Mouse (Mus musculus): Measurements from ENCODE around the gene Prmt7.

The Prmt7 gene

DNA sequence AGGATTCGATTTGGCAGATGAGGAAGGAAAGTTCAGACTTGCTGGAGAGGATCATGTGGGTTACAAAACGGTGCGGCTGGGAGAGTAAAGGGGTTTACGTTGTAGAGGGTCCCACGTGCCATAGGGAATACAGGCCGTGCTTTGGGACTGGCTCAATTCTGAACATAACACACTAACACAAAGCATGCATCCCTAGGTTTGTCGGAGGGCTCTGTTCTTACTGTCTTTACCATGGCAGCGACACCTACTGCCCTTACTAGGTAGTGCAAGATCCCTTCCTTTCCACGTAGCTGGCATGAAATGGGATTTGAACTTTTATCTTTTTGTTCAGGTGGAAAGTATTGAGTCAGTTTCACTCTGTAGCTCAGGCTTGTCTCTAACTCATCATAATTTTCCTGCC is 15.9 kb downstream of the Prmt7 start:
- peak; percentile 49 for DNase-seq

- no peak for DNase-seq
Observed at GRCm38 (mm10) chr8:106231536-106231935, 20.8 kb downstream of the Prmt7 start.

DNA sequence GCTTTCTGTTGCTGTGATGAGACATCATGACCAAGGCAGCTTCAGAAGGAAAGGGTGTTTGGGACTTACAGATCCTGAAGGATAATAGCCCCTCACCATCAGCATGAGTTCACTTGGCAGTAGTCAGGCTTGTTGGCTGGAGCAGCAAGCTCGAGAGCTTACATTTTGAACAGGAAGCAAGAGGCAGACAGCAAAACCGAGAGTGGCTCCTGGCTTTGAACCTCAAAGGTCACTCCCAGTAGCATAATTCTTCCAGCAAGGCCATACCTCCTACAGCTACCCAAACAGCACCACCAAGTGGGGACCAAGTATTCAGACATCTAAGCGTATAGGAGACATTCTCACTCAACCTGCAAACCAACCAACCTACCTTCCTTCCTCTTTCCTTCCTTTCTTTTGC is 22.0 kb downstream of the Prmt7 start:
- no peak for DNase-seq

GRCm38 (mm10) chr8:106234567-106235261 is 24.0 kb downstream of the Prmt7 start:
- DNase-seq, result no peak

GRCm38 (mm10) chr8:106237106-106237505 is 26.4 kb downstream of the Prmt7 start:
- no peak for DNase-seq

DNA sequence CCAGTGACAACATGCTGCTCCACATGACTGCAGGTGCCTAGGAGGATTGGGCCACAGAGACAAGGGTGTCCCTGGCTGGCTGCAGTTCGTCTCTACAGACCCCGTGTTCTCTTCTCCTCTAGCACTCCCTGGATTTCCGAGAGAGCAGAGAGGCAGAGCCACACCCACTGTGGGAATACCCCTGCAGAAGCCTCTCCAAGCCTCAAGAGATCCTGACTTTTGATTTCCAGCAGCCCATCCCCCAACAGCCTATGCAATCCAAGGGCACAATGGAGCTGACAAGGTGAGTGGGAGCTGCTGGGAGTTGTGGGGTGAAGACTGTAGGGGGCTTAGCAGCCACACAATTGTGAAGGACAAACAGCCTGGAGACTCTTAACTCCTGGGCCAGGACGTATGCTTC is 39.5 kb downstream of the Prmt7 start:
- DNase-seq, result no peak

DNA sequence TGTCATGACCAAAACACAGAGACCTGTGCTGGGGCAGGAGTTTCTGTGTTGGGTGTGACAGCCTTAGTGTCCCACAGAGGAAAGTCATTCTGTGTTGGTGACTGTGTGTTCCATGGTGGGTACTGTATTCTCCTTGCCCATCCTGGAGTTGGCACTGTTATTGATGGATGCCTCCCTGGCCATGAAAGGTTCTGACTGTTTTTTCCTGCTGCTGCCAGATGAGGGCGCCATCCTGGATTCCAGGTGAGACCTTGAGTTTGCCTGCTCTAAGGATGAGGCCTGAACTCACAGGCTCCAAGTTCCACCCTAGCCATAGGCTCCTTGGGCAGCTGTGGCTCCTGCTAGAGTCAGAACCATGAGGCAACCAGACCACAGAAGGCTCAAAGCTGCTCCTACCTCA is 47.4 kb downstream of the Prmt7 start:
- DNase-seq, result peak; percentile 19

- DNase-seq, result no peak
Observed at GRCm38 (mm10) chr8:106259579-106260255, 49.0 kb downstream of the Prmt7 start.

DNA sequence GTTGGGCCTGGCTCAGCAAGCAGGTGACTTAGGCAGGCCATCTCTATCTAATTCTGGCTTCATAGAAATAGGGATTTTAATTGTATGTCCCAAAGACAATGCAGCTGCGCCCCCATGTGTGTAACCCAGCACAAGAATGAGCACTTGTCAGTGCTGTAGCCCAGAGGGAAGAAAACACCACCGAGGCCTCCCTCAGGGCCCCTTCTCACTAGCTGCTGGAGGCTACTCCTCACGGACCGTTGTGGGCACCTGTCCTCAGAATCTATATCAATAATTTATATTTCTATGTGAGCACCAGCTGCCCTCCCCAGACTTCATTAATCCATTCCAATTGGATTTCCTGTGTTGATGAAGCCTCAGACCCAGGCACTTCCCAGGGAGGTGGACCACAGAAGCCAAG is 50.2 kb downstream of the Prmt7 start:
- no peak for DNase-seq

GRCm38 (mm10) chr8:106262343-106262742 is 51.6 kb downstream of the Prmt7 start:
- no peak for DNase-seq

DNA sequence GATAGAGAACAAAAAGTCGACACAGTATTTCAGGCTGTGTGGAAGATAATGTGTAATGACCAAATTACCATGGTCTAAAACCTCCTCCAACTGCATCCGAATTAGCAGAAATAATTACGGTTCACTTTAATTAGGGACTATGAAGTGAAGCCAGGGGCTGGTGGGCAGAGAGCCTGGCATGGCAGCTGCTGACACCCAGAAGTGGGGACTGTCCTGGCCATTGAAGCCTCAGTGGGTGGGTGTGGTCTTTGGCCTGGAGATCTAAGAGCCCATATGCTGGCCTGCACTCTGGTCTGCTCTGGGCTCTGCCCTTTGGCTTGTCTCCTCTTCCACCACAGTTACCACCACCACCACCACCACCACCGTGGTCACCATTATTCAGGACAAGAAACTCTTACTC is 53.2 kb downstream of the Prmt7 start:
- no peak for DNase-seq

- DNase-seq, result no peak
Observed at GRCm38 (mm10) chr8:106265398-106265797, 54.7 kb downstream of the Prmt7 start.

DNA sequence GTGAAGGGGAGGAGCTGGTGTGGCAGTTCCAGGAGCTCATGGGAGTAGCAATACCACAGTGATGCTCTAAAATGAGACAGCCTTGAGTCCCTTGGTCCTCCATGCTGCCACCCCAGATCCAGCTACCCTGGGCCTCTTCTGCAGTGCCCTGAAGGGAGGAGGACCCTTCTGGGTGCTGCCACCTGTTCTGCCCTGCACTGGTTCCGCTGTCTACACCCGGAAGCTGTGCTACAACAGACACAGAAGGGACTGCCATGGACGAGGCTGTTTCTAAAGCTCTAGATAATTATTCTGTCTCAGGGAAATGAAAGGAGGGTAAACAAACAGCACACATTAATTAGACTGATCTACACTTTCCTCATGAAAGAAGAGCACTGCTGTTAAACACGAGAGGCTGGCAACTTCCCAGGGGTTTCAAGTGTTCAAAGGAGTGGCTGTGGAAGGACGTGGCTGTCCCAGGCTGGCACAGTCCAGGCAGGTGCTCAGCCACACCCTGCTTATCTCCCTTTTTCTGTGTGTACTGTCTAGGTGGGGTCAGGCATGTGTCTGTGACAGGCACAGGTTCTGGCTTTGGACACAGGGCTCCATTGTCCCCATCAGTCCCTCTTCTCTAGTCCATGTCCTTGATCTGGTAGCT is 58.1 kb downstream of the Prmt7 start:
- no peak for DNase-seq

- DNase-seq, result no peak
Observed at GRCm38 (mm10) chr8:106270804-106271203, 60.1 kb downstream of the Prmt7 start.

- DNase-seq, result no peak
Observed at GRCm38 (mm10) chr8:106271378-106271777, 60.6 kb downstream of the Prmt7 start.

- no peak for DNase-seq
Observed at GRCm38 (mm10) chr8:106273468-106273867, 62.7 kb downstream of the Prmt7 start.

- DNase-seq, result no peak
Observed at GRCm38 (mm10) chr8:106276709-106277317, 66.1 kb downstream of the Prmt7 start.

DNA sequence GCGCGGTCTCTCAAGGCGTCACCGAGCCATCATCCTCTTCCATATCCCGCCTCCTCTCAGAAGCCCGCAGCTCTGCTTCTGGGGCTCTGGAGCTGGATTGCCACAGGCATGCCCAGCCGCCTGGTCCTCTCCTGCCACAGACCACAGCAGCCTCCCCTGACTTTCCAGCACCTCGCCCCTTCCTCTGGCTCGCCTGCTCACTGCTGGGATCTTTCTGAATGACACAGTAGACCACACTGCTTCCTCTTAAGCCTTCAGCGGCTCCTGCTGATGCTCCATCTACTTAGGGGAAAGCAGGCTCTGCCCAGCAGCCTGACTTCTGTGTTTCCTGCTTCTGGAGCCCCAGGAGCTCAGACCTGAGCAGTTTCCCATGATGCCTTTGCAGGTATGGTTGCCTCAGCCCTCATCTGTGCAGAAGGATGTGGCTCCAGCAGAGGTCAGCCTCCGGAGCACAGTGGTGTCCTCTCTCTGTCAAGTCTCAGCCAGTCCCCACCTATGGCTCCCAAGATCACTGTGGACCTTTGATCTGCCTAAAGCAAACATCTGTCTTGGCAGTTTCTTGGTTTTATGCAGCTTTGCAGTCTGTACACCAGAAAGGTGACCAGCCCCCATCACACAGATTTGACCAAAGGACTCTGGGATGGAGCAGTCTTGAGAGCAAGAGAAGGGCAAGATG is 67.8 kb downstream of the Prmt7 start:
- no peak for DNase-seq

DNA sequence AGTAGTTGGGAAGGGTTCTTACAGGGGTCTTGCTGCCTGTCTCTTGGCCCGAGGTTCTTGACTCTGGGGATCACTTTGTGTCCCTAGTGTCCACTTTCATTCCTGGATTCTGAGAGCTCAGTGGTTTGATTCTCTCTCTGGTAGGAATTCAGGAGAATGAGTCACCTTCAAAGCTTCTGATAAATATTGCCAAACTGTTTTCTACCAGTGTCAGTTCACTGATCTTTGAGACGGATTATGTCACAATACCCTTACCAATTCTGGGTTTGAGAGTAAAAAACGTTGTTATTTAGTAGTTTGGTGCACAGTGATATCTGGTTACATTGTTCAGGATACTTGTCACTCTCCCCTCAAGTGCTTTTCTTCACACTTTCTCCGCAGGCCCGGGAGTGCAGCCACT is 69.4 kb downstream of the Prmt7 start:
- DNase-seq, result no peak

DNA sequence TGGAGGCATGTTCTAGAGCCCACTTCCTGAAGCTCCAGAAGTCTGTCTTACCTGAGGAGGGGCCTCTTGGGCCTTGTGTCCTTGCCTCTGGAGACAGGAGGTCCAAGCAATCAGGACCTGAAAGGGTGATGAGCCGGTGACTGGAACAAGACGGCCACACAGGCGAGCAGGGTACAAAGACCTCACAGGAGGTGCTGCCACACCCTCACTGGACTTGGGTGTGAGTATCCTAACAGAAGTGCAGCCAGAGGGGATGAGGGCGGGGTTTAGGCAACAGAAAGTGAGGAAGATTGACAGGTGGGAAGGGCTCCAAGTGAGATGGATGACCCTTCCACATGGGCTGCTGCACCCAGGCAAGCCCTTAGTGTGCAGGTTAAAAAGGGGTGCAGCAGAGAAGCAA is 70.1 kb downstream of the Prmt7 start:
- DNase-seq, result no peak

GRCm38 (mm10) chr8:106287445-106287844 is 76.7 kb downstream of the Prmt7 start:
- DNase-seq, result no peak

- no peak for DNase-seq
Observed at GRCm38 (mm10) chr8:106288732-106289131, 78.0 kb downstream of the Prmt7 start.

DNA sequence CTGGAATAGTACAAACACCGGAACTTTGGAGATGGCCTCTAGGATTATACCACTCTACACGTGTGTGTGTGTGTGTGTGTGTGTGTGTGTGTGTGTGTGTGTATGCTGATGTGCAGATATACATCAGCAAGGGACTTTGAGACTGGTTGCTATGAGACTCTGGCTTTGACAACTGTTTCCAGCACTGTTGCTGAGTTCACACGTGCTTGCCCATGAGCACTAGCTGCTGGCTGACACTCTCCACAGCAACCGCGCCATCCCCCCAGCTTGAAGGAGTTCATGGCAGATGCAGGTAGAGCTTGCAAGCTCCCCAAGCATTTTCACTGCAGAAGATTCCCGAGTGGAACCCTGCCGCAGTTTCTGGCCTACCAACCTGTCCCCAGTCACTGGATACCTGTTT is 78.7 kb downstream of the Prmt7 start:
- DNase-seq, result no peak

Data from thymus, postnatal 25 days (tissue).